Mouse (Mus musculus) left cerebral cortex, adult 8-10 months (tissue): ENCODE data around the gene Tdp2. TPM values are rescaled to one million over a fixed set of nuclear protein-coding genes. Genes with fewer than 3 reads are reported as not detected.

ENCODE experiments used
- DNase-seq, 2 experiments: peaks; one replicate each; pipeline ENCODE4 v3.0.0; 2022; ENCODE audit warnings: low spot score in 2 of 2
- total RNA-seq, 4 experiments: library from RNA; stranded (reverse); gene quantifications; 2 replicates each; pipeline ENCODE4 v1.2.4; 2022

Tdp2 gene
- total RNA-seq, 4 experiments from 2014 or later = 19.9 to 25.0 (median 21.5) TPM

GRCm38 (mm10) chr13:24880208-24880607, 48.7 kb downstream of the Tdp2 start:
- DNase-seq = no peak

- no peak for DNase-seq
These were observed 49.2 kb downstream of the Tdp2 start for GRCm38 (mm10) chr13:24880704-24881103.

GRCm38 (mm10) chr13:24882411-24882810, 50.9 kb downstream of the Tdp2 start:
- no peak for DNase-seq

- no peak for DNase-seq
These were observed 58.1 kb downstream of the Tdp2 start for GRCm38 (mm10) chr13:24889554-24889953.

Other genes starting within 250 kb of the Tdp2 start
- 10 to 100 TPM; 52.0 to 64.0 (median 60.2) TPM for gene Ripor2, start 249.5 kb upstream of the Tdp2 start, total RNA-seq
- not detected for gene Armh2, start 90.4 kb upstream of the Tdp2 start, total RNA-seq
- 1 to 10 TPM; 2.6 to 6.5 (median 5.6) TPM for gene Gmnn, start 69.8 kb upstream of the Tdp2 start, total RNA-seq
- gene BC005537, start 30.0 kb upstream of the Tdp2 start, total RNA-seq = 100 to 1,000 TPM; 134 to 163 (median 147) TPM
- gene Acot13, start 139 bp upstream of the Tdp2 start, total RNA-seq = 10 to 100 TPM; 83.7 to 90.3 (median 87.8) TPM
- 10 to 100 TPM; 25.5 to 29.0 (median 27.3) TPM for gene D130043K22Rik, start 13.5 kb downstream of the Tdp2 start, total RNA-seq
- 10 to 100 TPM; 63.2 to 76.6 (median 69.0) TPM for gene Aldh5a1, start 106.0 kb downstream of the Tdp2 start, total RNA-seq
- gene Gpld1, start 111.5 kb downstream of the Tdp2 start, total RNA-seq = 10 to 100 TPM; 22.6 to 27.9 (median 23.8) TPM
- gene Mrs2, start 188.7 kb downstream of the Tdp2 start, total RNA-seq = 10 to 100 TPM; 48.6 to 57.3 (median 50.8) TPM
- 1 to 10 TPM; 5.6 to 9.1 (median 7.4) TPM for gene Dcdc2a, start 224.3 kb downstream of the Tdp2 start, total RNA-seq